Mouse (Mus musculus): ENCODE results near the gene Krtap29-1. TPM values are rescaled to one million over a fixed set of nuclear protein-coding genes. Genes with fewer than 3 reads are reported as not detected.

The Krtap29-1 gene
- polyA plus RNA-seq, 1 experiment from 2014 or later: not detected

Other genes with a start within 250 kb of the Krtap29-1 start
- not detected in 2 replicates for gene Gm14180, start 244.8 kb downstream of the Krtap29-1 start, polyA plus RNA-seq (2014; fragmentation: Nextera tagmentation; extraction: Ambion mirVana)
- not detected in 2 replicates for gene Gm11595, start 206.1 kb downstream of the Krtap29-1 start, polyA plus RNA-seq (2014; fragmentation: Nextera tagmentation; extraction: Ambion mirVana)
- not detected in 2 replicates for gene Krtap4-8, start 198.3 kb downstream of the Krtap29-1 start, polyA plus RNA-seq (2014; fragmentation: Nextera tagmentation; extraction: Ambion mirVana)
- not detected in 2 replicates for gene Krtap4-9, start 193.9 kb downstream of the Krtap29-1 start, polyA plus RNA-seq (2014; fragmentation: Nextera tagmentation; extraction: Ambion mirVana)
- not detected in 2 replicates for gene Gm11596, start 185.6 kb downstream of the Krtap29-1 start, polyA plus RNA-seq (2014; fragmentation: Nextera tagmentation; extraction: Ambion mirVana)
- gene Gm11569, start 180.1 kb downstream of the Krtap29-1 start, polyA plus RNA-seq (2014; fragmentation: Nextera tagmentation; extraction: Ambion mirVana): not detected in 2 replicates
- not detected in 2 replicates for gene Gm11554, start 174.6 kb downstream of the Krtap29-1 start, polyA plus RNA-seq (2014; fragmentation: Nextera tagmentation; extraction: Ambion mirVana)
- not detected in 2 replicates for gene Krtap4-13, start 169.2 kb downstream of the Krtap29-1 start, polyA plus RNA-seq (2014; fragmentation: Nextera tagmentation; extraction: Ambion mirVana)
- gene Gm11564, start 163.4 kb downstream of the Krtap29-1 start, polyA plus RNA-seq (2014; fragmentation: Nextera tagmentation; extraction: Ambion mirVana): not detected in 2 replicates
- not detected in 2 replicates for gene 2300003K06Rik, start 141.0 kb downstream of the Krtap29-1 start, polyA plus RNA-seq (2014; fragmentation: Nextera tagmentation; extraction: Ambion mirVana)
- gene Krtap4-16, start 127.4 kb downstream of the Krtap29-1 start, polyA plus RNA-seq (2014; fragmentation: Nextera tagmentation; extraction: Ambion mirVana): not detected in 2 replicates
- gene Gm11568, start 121.1 kb downstream of the Krtap29-1 start, polyA plus RNA-seq (2014; fragmentation: Nextera tagmentation; extraction: Ambion mirVana): not detected in 2 replicates
- not detected in 2 replicates for gene Gm11559, start 114.6 kb downstream of the Krtap29-1 start, polyA plus RNA-seq (2014; fragmentation: Nextera tagmentation; extraction: Ambion mirVana)
- not detected in 2 replicates for gene Krtap9-1, start 105.7 kb downstream of the Krtap29-1 start, polyA plus RNA-seq (2014; fragmentation: Nextera tagmentation; extraction: Ambion mirVana)
- not detected in 2 replicates for gene Gm11567, start 99.9 kb downstream of the Krtap29-1 start, polyA plus RNA-seq (2014; fragmentation: Nextera tagmentation; extraction: Ambion mirVana)
- not detected in 2 replicates for gene Krtap31-1, start 71.1 kb downstream of the Krtap29-1 start, polyA plus RNA-seq (2014; fragmentation: Nextera tagmentation; extraction: Ambion mirVana)
- not detected in 2 replicates for gene Gm11565, start 64.3 kb downstream of the Krtap29-1 start, polyA plus RNA-seq (2014; fragmentation: Nextera tagmentation; extraction: Ambion mirVana)
- gene Krtap31-2, start 42.8 kb downstream of the Krtap29-1 start, polyA plus RNA-seq (2014; fragmentation: Nextera tagmentation; extraction: Ambion mirVana): not detected in 2 replicates
- gene Krtap9-5, start 30.6 kb downstream of the Krtap29-1 start, polyA plus RNA-seq (2014; fragmentation: Nextera tagmentation; extraction: Ambion mirVana): not detected in 2 replicates
- gene Krtap16-1, start 7.5 kb upstream of the Krtap29-1 start, polyA plus RNA-seq (2014; fragmentation: Nextera tagmentation; extraction: Ambion mirVana): not detected in 2 replicates
- 0.61 TPM in 1 of 2 replicates, not detected in the other for gene Krtap17-1, start 14.9 kb upstream of the Krtap29-1 start, polyA plus RNA-seq (2014; fragmentation: Nextera tagmentation; extraction: Ambion mirVana)
- not detected in 2 replicates for gene Krt33a, start 37.2 kb upstream of the Krtap29-1 start, polyA plus RNA-seq (2014; fragmentation: Nextera tagmentation; extraction: Ambion mirVana)
- not detected in 2 replicates for gene Krt33b, start 50.8 kb upstream of the Krtap29-1 start, polyA plus RNA-seq (2014; fragmentation: Nextera tagmentation; extraction: Ambion mirVana)
- not detected in 2 replicates for gene Krt34, start 62.5 kb upstream of the Krtap29-1 start, polyA plus RNA-seq (2014; fragmentation: Nextera tagmentation; extraction: Ambion mirVana)
- gene Krt31, start 71.5 kb upstream of the Krtap29-1 start, polyA plus RNA-seq (2014; fragmentation: Nextera tagmentation; extraction: Ambion mirVana): not detected in 2 replicates
- not detected in 2 replicates for gene Krt32, start 109.2 kb upstream of the Krtap29-1 start, polyA plus RNA-seq (2014; fragmentation: Nextera tagmentation; extraction: Ambion mirVana)
- gene Krt35, start 117.2 kb upstream of the Krtap29-1 start, polyA plus RNA-seq (2014; fragmentation: Nextera tagmentation; extraction: Ambion mirVana): not detected in 2 replicates
- not detected in 2 replicates for gene Krt36, start 126.6 kb upstream of the Krtap29-1 start, polyA plus RNA-seq (2014; fragmentation: Nextera tagmentation; extraction: Ambion mirVana)
- gene Krt13, start 142.5 kb upstream of the Krtap29-1 start, polyA plus RNA-seq (2014; fragmentation: Nextera tagmentation; extraction: Ambion mirVana): not detected in 2 replicates
- 0.16 TPM in 1 of 2 replicates, not detected in the other for gene Krt15, start 156.9 kb upstream of the Krtap29-1 start, polyA plus RNA-seq (2014; fragmentation: Nextera tagmentation; extraction: Ambion mirVana)
- gene Krt19, start 169.6 kb upstream of the Krtap29-1 start, polyA plus RNA-seq (2014; fragmentation: Nextera tagmentation; extraction: Ambion mirVana): 0.72 and 1.4 TPM in 2 replicates
- not detected in 2 replicates for gene Krt9, start 214.2 kb upstream of the Krtap29-1 start, polyA plus RNA-seq (2014; fragmentation: Nextera tagmentation; extraction: Ambion mirVana)
- not detected in 2 replicates for gene Krt14, start 228.5 kb upstream of the Krtap29-1 start, polyA plus RNA-seq (2014; fragmentation: Nextera tagmentation; extraction: Ambion mirVana)

Measured in midbrain, embryonic 14.5 days (tissue).